Mouse (Mus musculus): ENCODE results near the gene Srsf12. TPM values are rescaled to one million over a fixed set of nuclear protein-coding genes. Genes with fewer than 3 reads are reported as not detected.

The Srsf12 gene
- polyA plus RNA-seq, 1 experiment, result not detected

DNA sequence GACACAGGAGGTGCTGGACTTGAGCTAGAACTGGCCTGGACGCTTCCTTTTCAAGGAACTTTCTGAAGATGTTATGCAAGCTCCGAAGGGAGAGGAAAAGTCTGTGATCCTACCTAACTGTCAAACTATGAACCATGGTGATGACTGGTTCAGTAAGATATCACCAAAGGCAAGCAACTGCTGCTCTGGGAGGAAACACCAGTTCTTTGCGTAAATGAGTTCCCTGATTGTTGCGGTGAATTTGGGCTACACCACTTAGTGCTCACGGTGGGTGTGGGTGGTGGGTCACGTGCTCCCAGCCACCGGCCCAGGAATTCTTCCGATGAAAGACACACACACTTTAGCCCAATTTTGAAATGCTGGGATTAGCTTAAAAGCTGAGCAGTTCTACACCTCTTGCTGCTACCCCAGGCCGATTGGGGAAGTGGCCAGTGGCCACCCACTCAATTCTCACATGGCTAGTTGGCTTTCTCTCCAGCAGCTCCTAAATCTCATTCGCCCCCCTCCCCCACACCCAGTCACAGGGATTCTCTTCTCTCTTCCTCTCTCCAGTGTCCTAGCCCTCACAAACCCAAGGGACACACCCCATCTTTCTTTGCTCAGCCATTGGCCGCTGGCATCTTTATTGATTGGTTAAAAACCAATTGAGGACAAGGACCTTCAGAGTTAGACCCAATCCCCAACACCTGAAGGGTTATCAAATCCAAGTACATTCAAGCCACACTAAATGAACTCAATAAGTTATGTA, 56.4 kb downstream of the Srsf12 start:
- TF ChIP-seq POLR2A (IDR thresholded peaks at IDR 0.05; ENCODE audit: borderline replicate concordance, low read depth, low read length), result no peak
- TF ChIP-seq CTCF (IDR thresholded peaks at IDR 0.05; ENCODE audit: low read depth, low read length), result no peak
- Histone ChIP-seq H3K4me1 (ENCODE audit: control insufficient read depth, insufficient read depth, low read length) (peaks cover 41% of the 10 kb centered on the region), H3K27ac (ENCODE audit: insufficient read depth, low read depth, low read length) (peak overlapping the region; percentile 64), H3K4me3 (ENCODE audit: insufficient read depth, low read length) (no peak overlapping the region)

DNA sequence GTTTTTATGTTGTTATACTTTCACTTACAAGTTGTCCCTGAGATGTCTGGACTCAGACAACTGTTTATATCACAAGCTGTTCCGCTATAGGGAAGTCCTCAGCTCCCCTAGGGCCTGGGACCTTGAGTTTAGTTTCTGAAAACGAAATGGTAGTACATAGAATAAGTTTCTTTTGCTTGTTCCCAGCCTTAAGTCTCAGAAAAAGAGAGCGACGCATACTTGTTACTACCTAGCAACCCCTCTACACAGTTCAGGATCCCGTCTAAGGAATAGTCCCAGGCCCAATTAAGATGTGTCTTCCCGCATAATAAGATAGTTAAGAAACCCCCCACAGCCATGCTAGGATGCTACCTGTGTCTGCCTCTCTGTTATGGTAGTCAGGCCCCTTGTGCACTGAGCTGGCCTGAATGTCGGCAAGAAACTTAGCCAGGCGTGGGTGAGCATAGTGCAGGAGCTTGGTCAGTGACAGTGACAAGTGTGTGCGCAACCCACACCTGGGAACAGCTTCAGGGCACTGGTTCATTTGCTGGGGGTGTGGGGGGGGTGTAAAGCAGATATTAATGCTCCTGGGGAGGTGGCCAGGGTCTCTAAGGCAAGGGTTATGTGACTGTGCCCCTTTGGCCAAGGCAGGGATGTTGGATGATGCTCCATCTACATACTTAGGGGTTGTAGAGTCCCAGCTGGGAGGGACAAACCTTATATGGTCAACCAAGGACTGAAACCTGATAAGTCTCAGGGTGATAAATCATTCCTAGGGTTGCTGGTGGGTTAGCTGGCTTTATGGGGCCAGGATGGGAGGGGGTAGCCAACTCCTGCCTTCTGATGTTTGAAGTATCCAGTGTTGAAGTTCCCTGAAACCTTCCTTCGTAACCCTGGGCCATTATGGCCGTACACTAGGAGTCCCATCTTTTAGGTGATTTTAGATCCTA, 61.9 kb downstream of the Srsf12 start:
- Histone ChIP-seq H3K4me3 (ENCODE audit: insufficient read depth, low read length) (no peak overlapping the region), H3K4me1 (ENCODE audit: control insufficient read depth, insufficient read depth, low read length) (peaks cover 32% of the 10 kb centered on the region), H3K27ac (ENCODE audit: insufficient read depth, low read depth, low read length) (no peak overlapping the region)
- TF ChIP-seq CTCF (IDR thresholded peaks at IDR 0.05; ENCODE audit: low read depth, low read length) (no peak), POLR2A (IDR thresholded peaks at IDR 0.05; ENCODE audit: borderline replicate concordance, low read depth, low read length) (no peak)

DNA sequence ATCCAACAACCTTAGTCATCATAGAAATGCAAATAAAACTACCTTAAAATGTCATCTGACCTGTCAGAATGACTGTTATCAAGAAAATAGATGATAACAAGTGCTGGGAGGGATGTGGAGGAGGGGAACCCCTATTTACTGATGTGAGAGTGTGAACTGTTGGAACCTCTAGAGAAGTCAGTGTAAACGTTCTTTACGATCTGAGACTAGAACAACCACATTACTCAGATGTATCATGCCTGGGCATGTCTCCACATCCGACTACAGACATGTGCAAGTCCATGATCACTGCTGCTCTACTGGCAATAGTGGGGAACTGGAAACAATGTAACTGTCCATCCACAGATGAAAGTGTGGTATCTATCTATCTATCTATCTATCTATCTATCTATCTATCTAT, 64.6 kb downstream of the Srsf12 start:
- Histone ChIP-seq H3K4me1 (ENCODE audit: control insufficient read depth, insufficient read depth, low read length) (peaks cover 28% of the 10 kb centered on the region), H3K4me3 (ENCODE audit: insufficient read depth, low read length) (no peak overlapping the region), H3K27ac (ENCODE audit: insufficient read depth, low read depth, low read length) (no peak overlapping the region)
- TF ChIP-seq CTCF (IDR thresholded peaks at IDR 0.05; ENCODE audit: low read depth, low read length) (no peak), POLR2A (IDR thresholded peaks at IDR 0.05; ENCODE audit: borderline replicate concordance, low read depth, low read length) (no peak)

- H3K4me1 ChIP-seq (ENCODE audit: control insufficient read depth, insufficient read depth, low read length), result peaks cover 45% of the 10 kb centered on the region
Measured at GRCm38 (mm10) chr4:33281891-33282685, 73.3 kb downstream of the Srsf12 start.

More at GRCm38 (mm10) chr4:33281891-33282685, 73.3 kb downstream of the Srsf12 start:
- Histone ChIP-seq H3K4me3 (ENCODE audit: insufficient read depth, low read length) (no peak overlapping the region), H3K27ac (ENCODE audit: insufficient read depth, low read depth, low read length) (peak overlapping the region; percentile 28)
- no peak for TF ChIP-seq CTCF (IDR thresholded peaks at IDR 0.05; ENCODE audit: low read depth, low read length)

Other genes with a start within 250 kb of the Srsf12 start
- 2.4 and 2.5 TPM in 2 replicates for gene Rragd, start 226.0 kb upstream of the Srsf12 start, polyA plus RNA-seq (2012; ENCODE audit: insufficient read depth, insufficient read length, missing spikeins)
- 41.7 and 47.4 TPM in 2 replicates for gene Ube2j1, start 177.6 kb upstream of the Srsf12 start, polyA plus RNA-seq (2012; ENCODE audit: insufficient read depth, insufficient read length, missing spikeins)
- 0.31 TPM in 1 of 2 replicates, not detected in the other for gene Gabrr2, start 146.0 kb upstream of the Srsf12 start, polyA plus RNA-seq (2012; ENCODE audit: insufficient read depth, insufficient read length, missing spikeins)
- gene Gabrr1, start 76.5 kb upstream of the Srsf12 start, polyA plus RNA-seq (2012; ENCODE audit: insufficient read depth, insufficient read length, missing spikeins), result not detected in 2 replicates
- not detected in 2 replicates for gene Pm20d2, start 19.3 kb upstream of the Srsf12 start, polyA plus RNA-seq (2012; ENCODE audit: insufficient read depth, insufficient read length, missing spikeins)
- 136 and 138 TPM in 2 replicates for gene Pnrc1, start 81.2 kb downstream of the Srsf12 start, polyA plus RNA-seq (2012; ENCODE audit: insufficient read depth, insufficient read length, missing spikeins)
- 17.9 and 19.4 TPM in 2 replicates for gene Rngtt, start 101.3 kb downstream of the Srsf12 start, polyA plus RNA-seq (2012; ENCODE audit: insufficient read depth, insufficient read length, missing spikeins)